Mouse (Mus musculus) testis, adult 2 months (tissue): ENCODE data around the gene Arl4c.

ENCODE experiments used
- CTCF ChIP-seq: fragments of 200-500 bp; IDR thresholded peaks from 2 replicates; pipeline ENCODE4 v1.5.1; 2012; ENCODE audit warnings: low read depth, mild to moderate bottlenecking, inconsistent platforms, low read length, moderate library complexity; ENCODE audit not compliant: control insufficient read depth, insufficient read depth, insufficient replicate concordance
- POLR2A ChIP-seq: fragments of 200-500 bp; IDR thresholded peaks from 2 replicates; pipeline ENCODE4 v1.6.1; 2012; ENCODE audit warnings: low read depth, mild to moderate bottlenecking, inconsistent platforms, low read length, moderate library complexity; ENCODE audit not compliant: control insufficient read depth

DNA sequence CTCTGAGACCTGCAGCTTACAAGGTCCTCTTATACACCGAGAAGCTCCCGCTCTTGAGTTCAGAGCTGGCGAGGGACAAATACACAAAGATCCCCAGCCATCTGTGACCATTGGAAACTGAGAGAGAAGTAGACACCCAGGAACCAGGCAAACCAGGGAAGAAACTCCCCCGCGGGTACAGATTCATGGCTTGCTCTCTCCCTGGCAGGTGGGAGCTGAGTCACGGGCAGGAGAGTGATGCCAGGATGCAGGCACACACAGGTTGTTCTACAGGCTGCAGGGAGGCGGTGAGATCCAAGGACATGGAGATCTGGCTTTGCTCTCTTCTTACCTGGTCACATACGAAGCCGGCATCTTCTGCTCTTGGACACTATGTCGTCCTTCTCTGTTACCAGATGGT lies 7.7 kb downstream of the Arl4c start:
- no peak for TF ChIP-seq CTCF
- TF ChIP-seq POLR2A: no peak
